Comparison of ENCODE assay signal across 11 mouse cellular contexts in genomic region chr7:15966489-15966888, GRCm38 (mm10). TPM values are rescaled to one million over a fixed set of nuclear protein-coding genes. Genes with fewer than 3 reads are reported as not detected.
A peak's percentile ranks its signal among the peaks of the same experiment; 100 is the strongest.
DNase-seq lines count a peak whose midpoint lies in the region; ATAC-seq and TF ChIP-seq lines count a peak whose summit lies in the region.
"Had no signal": no experiment of that assay in that cellular context is flagged by ENCODE, and none has a peak within 500 bp of the region (broad histone marks: within the 10 kb centered on the region; RNA-seq: fewer than 3 reads in every experiment).

No protein-coding gene starts in this region.

- peaks cover 26% of the 10 kb centered on the region for H3K36me3 ChIP-seq in heart, embryonic 14.5 days (ENCODE audit: control insufficient read depth, insufficient read depth, low read length)
- 0 out of 2 replicates have a peak, but pooled peaks cover 1% of the 10 kb centered on the region for H3K36me3 ChIP-seq in lung, postnatal 0 days (ENCODE audit: insufficient read depth, low read length)
- H3K36me3 ChIP-seq in heart, postnatal 0 days (replicated peaks; ENCODE audit: control insufficient read depth, insufficient read depth, low read length), result peaks cover 12% of the 10 kb centered on the region
- H3K36me3 ChIP-seq in stomach, embryonic 14.5 days (ENCODE audit: control insufficient read depth, insufficient read depth, low read length), result peaks cover 6% of the 10 kb centered on the region

- H3K4me2 ChIP-seq in heart, embryonic 14.5 days (ENCODE audit: low read length), result peak overlapping the region; percentile 68
- H3K4me2 ChIP-seq in lung, postnatal 0 days (replicated peaks; ENCODE audit: low read depth, low read length), result peak overlapping the region; percentile 62
- H3K4me2 ChIP-seq in heart, postnatal 0 days (ENCODE audit: low read depth, low read length), result peak overlapping the region; percentile 58
- peak overlapping the region; percentile 43 for H3K4me2 ChIP-seq in stomach, embryonic 14.5 days (replicated peaks; ENCODE audit: low read depth, low read length)

- intact Hi-C loops in heart, postnatal 36 days (cut with DNase I), result no loop called here

- H3K4me1 ChIP-seq in heart, embryonic 14.5 days (ENCODE audit: control insufficient read depth in 2 of 2, insufficient read depth in 2 of 2, low read length in 2 of 2), result peaks cover 31 to 36% of the 10 kb centered on the region in 2 experiments
- peaks cover 34% of the 10 kb centered on the region for H3K4me1 ChIP-seq in lung, postnatal 0 days (ENCODE audit: insufficient read depth, low read depth, low read length)
- H3K4me1 ChIP-seq in heart, postnatal 0 days (ENCODE audit: control insufficient read depth, insufficient read depth), result peaks cover 26% of the 10 kb centered on the region
- H3K4me1 ChIP-seq in stomach, embryonic 14.5 days (ENCODE audit: control insufficient read depth, insufficient read depth, low read length), result peaks cover 19% of the 10 kb centered on the region

- H3K27ac ChIP-seq in heart, embryonic 14.5 days (replicated peaks in 1 of 2; ENCODE audit: control insufficient read depth in 1 of 2, insufficient read depth in 1 of 2, low read depth in 2 of 2, low read length in 2 of 2), result peak overlapping the region in 1 of 2 experiments; percentile 19; a peak in 1 of 4 replicates
- peak overlapping the region; percentile 68 for H3K27ac ChIP-seq in lung, postnatal 0 days (ENCODE audit: low read length)
- peak overlapping the region; percentile 39; the same call in 1 of the 2 replicates for H3K27ac ChIP-seq in heart, postnatal 0 days (ENCODE audit: low read depth)
- no peak overlapping the region for H3K27ac ChIP-seq in stomach, embryonic 14.5 days (ENCODE audit: low read length)

- H3K4me3 ChIP-seq in heart, embryonic 14.5 days (ENCODE audit: control insufficient read depth in 1 of 2, insufficient read depth in 1 of 2, low read depth in 1 of 2, low read length in 2 of 2), result peak overlapping the region; percentile 51 to 57; a peak in 3 of 4 replicates
- H3K4me3 ChIP-seq in lung, postnatal 0 days (ENCODE audit: low read depth, low read length), result peak overlapping the region; percentile 56
- peak overlapping the region; percentile 51 for H3K4me3 ChIP-seq in heart, postnatal 0 days (ENCODE audit: low read depth, low read length)
- H3K4me3 ChIP-seq in stomach, embryonic 14.5 days (ENCODE audit: low read depth, low read length), result peak overlapping the region; percentile 42

- peak overlapping the region; percentile 81; the same call in 1 of the 2 replicates for H3K9ac ChIP-seq in heart, embryonic 14.5 days (ENCODE audit: low read length)
- H3K9ac ChIP-seq in lung, postnatal 0 days (replicated peaks; ENCODE audit: low read depth), result peak overlapping the region; percentile 56
- peak overlapping the region; percentile 59; the same call in 1 of the 2 replicates for H3K9ac ChIP-seq in heart, postnatal 0 days (replicated peaks; ENCODE audit: low read depth, low read length)
- H3K9ac ChIP-seq in stomach, embryonic 14.5 days (replicated peaks; ENCODE audit: low read depth, low read length), result no peak overlapping the region

- no peak for TF ChIP-seq CTCF in lung, postnatal 0 days (IDR thresholded peaks at IDR 0.05)
- TF ChIP-seq CTCF in heart, postnatal 0 days (IDR thresholded peaks at IDR 0.05; ENCODE audit: low read depth), result no peak

- 0 out of 2 replicates have a peak, but pooled peaks cover 5% of the 10 kb centered on the region for H3K9me3 ChIP-seq in heart, embryonic 14.5 days (ENCODE audit: control insufficient read depth, low read length)
- no peaks in the 10 kb centered on the region for H3K9me3 ChIP-seq in lung, postnatal 0 days (ENCODE audit: low read length)
- H3K9me3 ChIP-seq in heart, postnatal 0 days (replicated peaks; ENCODE audit: control insufficient read depth, low read length), result no peaks in the 10 kb centered on the region
- H3K9me3 ChIP-seq in stomach, embryonic 14.5 days (ENCODE audit: control insufficient read depth, low read depth, low read length), result no peaks in the 10 kb centered on the region

- no peak for TF ChIP-seq EP300 in lung, postnatal 0 days (IDR thresholded peaks at IDR 0.05)
- TF ChIP-seq EP300 in heart, postnatal 0 days (IDR thresholded peaks at IDR 0.05; ENCODE audit: low read depth), result no peak

- DNase-seq in heart, postnatal 36 days, result no peak
- no peak for DNase-seq in lung, postnatal 0 days (ENCODE audit: low spot score)
- no peak for DNase-seq in lung, adult 18-20 months
- DNase-seq in heart, postnatal 0 days (ENCODE audit: low spot score), result no peak
- no peak for DNase-seq in adrenal gland, postnatal 10 days
- DNase-seq: cerebellum, postnatal 10 days; kidney, postnatal 25 days; thymus, postnatal 4 days had no signal

- 49% methylated on average over 3 of the region's 3 CpGs for WGBS in heart, embryonic 14.5 days
- 52% methylated on average over 3 of the region's 3 CpGs for WGBS in lung, postnatal 0 days
- WGBS in heart, postnatal 0 days, result 49% methylated on average over 3 of the region's 3 CpGs
- WGBS in stomach, embryonic 14.5 days, result 75% methylated on average over 3 of the region's 3 CpGs

- H3K27me3 ChIP-seq in heart, embryonic 14.5 days (ENCODE audit: control insufficient read depth, insufficient read depth, low read length), result no peaks in the 10 kb centered on the region
- H3K27me3 ChIP-seq in lung, postnatal 0 days (replicated peaks; ENCODE audit: insufficient read depth, low read length), result no peaks in the 10 kb centered on the region
- H3K27me3 ChIP-seq in heart, postnatal 0 days (ENCODE audit: control insufficient read depth, insufficient read depth, low read length), result no peaks in the 10 kb centered on the region
- no peaks in the 10 kb centered on the region for H3K27me3 ChIP-seq in stomach, embryonic 14.5 days (ENCODE audit: control insufficient read depth, insufficient read depth, low read length)

- no peak for ATAC-seq in heart, embryonic 14.5 days (ENCODE audit: insufficient number of reproducible peaks, insufficient read depth, low FRiP score, low read depth)
- no peak for ATAC-seq in lung, postnatal 0 days
- no peak for ATAC-seq in heart, postnatal 0 days (ENCODE audit: insufficient read depth, low read depth)
- no peak for ATAC-seq in stomach, embryonic 14.5 days (ENCODE audit: insufficient number of reproducible peaks, insufficient read depth, low FRiP score, low read depth)
- ATAC-seq in frontal cortex, adult (ENCODE audit: low TSS enrichment), result no peak

RNA-seq across cellular contexts. Expression of gene Ehd2, which starts 0.9 kb away (rescaled TPM):
- 37.4 and 43.5 TPM in 2 replicates for polyA plus RNA-seq in heart, embryonic 14.5 days (2014; fragmentation: Nextera tagmentation; extraction: Ambion mirVana)
- total RNA-seq in heart, postnatal 36 days (2021), result 100 to 1,000 TPM in 1 of 2 experiments, 10 to 100 TPM in 1; 93.1 to 131 TPM
- 92.2 and 113 TPM in 2 replicates for polyA plus RNA-seq in lung, postnatal 0 days (2015; fragmentation: Nextera tagmentation; extraction: Ambion mirVana)
- 66.7 and 80.0 TPM in 2 replicates for total RNA-seq in heart, postnatal 0 days (2014; rRNA removed; ENCODE audit: low replicate concordance)
- 47.5 and 48.7 TPM in 2 replicates for polyA plus RNA-seq in heart, postnatal 0 days (2015; fragmentation: Nextera tagmentation; extraction: Ambion mirVana)
- 36.1 and 49.9 TPM in 2 replicates for polyA plus RNA-seq in stomach, embryonic 14.5 days (2014; fragmentation: Nextera tagmentation; extraction: Ambion mirVana)
- 100 to 1,000 TPM; 140 to 156 TPM for total RNA-seq in adrenal gland, postnatal 10 days (2021)

RNA-seq across cellular contexts. Expression of gene Nop53, which starts 20.6 kb away (rescaled TPM):
- 120 and 121 TPM in 2 replicates for polyA plus RNA-seq in heart, embryonic 14.5 days (2014; fragmentation: Nextera tagmentation; extraction: Ambion mirVana)
- total RNA-seq in heart, postnatal 36 days (2021), result 100 to 1,000 TPM; 137 to 141 TPM
- polyA plus RNA-seq in lung, postnatal 0 days (2015; fragmentation: Nextera tagmentation; extraction: Ambion mirVana), result 196 and 204 TPM in 2 replicates
- total RNA-seq in heart, postnatal 0 days (2014; rRNA removed; ENCODE audit: low replicate concordance), result 81.6 and 102 TPM in 2 replicates
- polyA plus RNA-seq in heart, postnatal 0 days (2015; fragmentation: Nextera tagmentation; extraction: Ambion mirVana), result 120 and 128 TPM in 2 replicates
- 187 and 201 TPM in 2 replicates for polyA plus RNA-seq in stomach, embryonic 14.5 days (2014; fragmentation: Nextera tagmentation; extraction: Ambion mirVana)
- 100 to 1,000 TPM; 198 to 201 TPM for total RNA-seq in adrenal gland, postnatal 10 days (2021)

RNA-seq across cellular contexts. Expression of gene Selenow, which starts 44.3 kb away (rescaled TPM):
- polyA plus RNA-seq in heart, embryonic 14.5 days (2014; fragmentation: Nextera tagmentation; extraction: Ambion mirVana), result 828 and 831 TPM in 2 replicates
- total RNA-seq in heart, postnatal 36 days (2021), result 100 to 1,000 TPM; 169 to 178 TPM
- polyA plus RNA-seq in lung, postnatal 0 days (2015; fragmentation: Nextera tagmentation; extraction: Ambion mirVana), result 552 and 558 TPM in 2 replicates
- total RNA-seq in heart, postnatal 0 days (2014; rRNA removed; ENCODE audit: low replicate concordance), result 292 and 404 TPM in 2 replicates
- polyA plus RNA-seq in heart, postnatal 0 days (2015; fragmentation: Nextera tagmentation; extraction: Ambion mirVana), result 632 and 642 TPM in 2 replicates
- 958 and 987 TPM in 2 replicates for polyA plus RNA-seq in stomach, embryonic 14.5 days (2014; fragmentation: Nextera tagmentation; extraction: Ambion mirVana)
- total RNA-seq in adrenal gland, postnatal 10 days (2021), result 100 to 1,000 TPM; 187 to 228 TPM
